Mouse (Mus musculus): ENCODE measurements around the gene Ranbp3l.

- TF ChIP-seq CTCF (IDR thresholded peaks at IDR 0.05; ENCODE audit: low read depth) (no peak), EP300 (IDR thresholded peaks at IDR 0.05; ENCODE audit: low read depth) (no peak)
These were observed 101.1 kb downstream of the Ranbp3l start for GRCm38 (mm10) chr15:9068881-9069280.

All from liver, postnatal 0 days (tissue).